Mouse (Mus musculus): ENCODE data around the gene Enkur. TPM values are rescaled to one million over a fixed set of nuclear protein-coding genes. Genes with fewer than 3 reads are reported as not detected.
A peak's percentile ranks its signal among the peaks of the same experiment; 100 is the strongest.

Gene Enkur
- total and polyA plus RNA-seq, 2 experiments = not detected

GRCm38 (mm10) chr2:21182811-21183210 is 22.4 kb downstream of the Enkur start:
- H3K4me3 ChIP-seq (ENCODE audit: insufficient read depth, low read depth, low read length) = no peak overlapping the region
- no peaks in the 10 kb centered on the region for H3K27me3 ChIP-seq (ENCODE audit: control insufficient read depth, insufficient read depth, low read length)
- no peaks in the 10 kb centered on the region for H3K79me2 ChIP-seq (ENCODE audit: control insufficient read depth, insufficient read depth, low read length)
- no peak overlapping the region for H3K27ac ChIP-seq (replicated peaks; ENCODE audit: insufficient read depth, low read depth, low read length)
- H3K4me1 ChIP-seq (ENCODE audit: control insufficient read depth, insufficient read depth, low read length) = no peaks in the 10 kb centered on the region
- peak; percentile 25 for DNase-seq (ENCODE audit: extremely low read depth, low read depth, low spot score)
- H3K36me3 ChIP-seq (ENCODE audit: control insufficient read depth, insufficient read depth, low read length) = no peaks in the 10 kb centered on the region
- H3K9ac ChIP-seq (ENCODE audit: low read depth, low read length) = no peak overlapping the region
- TF ChIP-seq CTCF (IDR thresholded peaks at IDR 0.05; ENCODE audit: low read depth, low read length) (no peak), POLR2A (IDR thresholded peaks at IDR 0.05; ENCODE audit: extremely low read depth, insufficient read depth, low read length) (no peak)
- 68% methylated on average over 1 of the region's 1 CpGs for WGBS

- Histone ChIP-seq H3K27ac (replicated peaks; ENCODE audit: insufficient read depth, low read depth, low read length) (no peak overlapping the region), H3K36me3 (ENCODE audit: control insufficient read depth, insufficient read depth, low read length) (no peaks in the 10 kb centered on the region), H3K27me3 (ENCODE audit: control insufficient read depth, insufficient read depth, low read length) (no peaks in the 10 kb centered on the region), H3K4me3 (ENCODE audit: insufficient read depth, low read depth, low read length) (no peak overlapping the region), H3K79me2 (ENCODE audit: control insufficient read depth, insufficient read depth, low read length) (no peaks in the 10 kb centered on the region), H3K4me1 (ENCODE audit: control insufficient read depth, insufficient read depth, low read length) (no peaks in the 10 kb centered on the region), H3K9ac (ENCODE audit: low read depth, low read length) (no peak overlapping the region)
- DNase-seq (ENCODE audit: extremely low read depth, low read depth, low spot score) = no peak
- TF ChIP-seq POLR2A (IDR thresholded peaks at IDR 0.05; ENCODE audit: extremely low read depth, insufficient read depth, low read length) (no peak), CTCF (IDR thresholded peaks at IDR 0.05; ENCODE audit: low read depth, low read length) (no peak)
- WGBS = 87% methylated on average over 5 of the region's 5 CpGs
Measured at GRCm38 (mm10) chr2:21179136-21179535, 26.0 kb downstream of the Enkur start.

- 80% methylated on average over 3 of the region's 3 CpGs for WGBS
- H3K4me1 ChIP-seq (ENCODE audit: control insufficient read depth, insufficient read depth, low read length) = no peaks in the 10 kb centered on the region
- TF ChIP-seq CTCF (IDR thresholded peaks at IDR 0.05; ENCODE audit: low read depth, low read length) (no peak), POLR2A (IDR thresholded peaks at IDR 0.05; ENCODE audit: extremely low read depth, insufficient read depth, low read length) (no peak)
- no peak overlapping the region for H3K9ac ChIP-seq (ENCODE audit: low read depth, low read length)
- no peaks in the 10 kb centered on the region for H3K27me3 ChIP-seq (ENCODE audit: control insufficient read depth, insufficient read depth, low read length)
- H3K79me2 ChIP-seq (ENCODE audit: control insufficient read depth, insufficient read depth, low read length) = no peaks in the 10 kb centered on the region
- H3K36me3 ChIP-seq (ENCODE audit: control insufficient read depth, insufficient read depth, low read length) = no peaks in the 10 kb centered on the region
- H3K4me3 ChIP-seq (ENCODE audit: insufficient read depth, low read depth, low read length) = no peak overlapping the region
- DNase-seq (ENCODE audit: extremely low read depth, low read depth, low spot score) = no peak
- H3K27ac ChIP-seq (replicated peaks; ENCODE audit: insufficient read depth, low read depth, low read length) = no peak overlapping the region
Measured at GRCm38 (mm10) chr2:21172797-21173196, 32.4 kb downstream of the Enkur start.

GRCm38 (mm10) chr2:21167916-21168315 is 37.2 kb downstream of the Enkur start:
- Histone ChIP-seq H3K27ac (replicated peaks; ENCODE audit: insufficient read depth, low read depth, low read length) (no peak overlapping the region), H3K4me3 (ENCODE audit: insufficient read depth, low read depth, low read length) (no peak overlapping the region), H3K9ac (ENCODE audit: low read depth, low read length) (no peak overlapping the region), H3K36me3 (ENCODE audit: control insufficient read depth, insufficient read depth, low read length) (no peaks in the 10 kb centered on the region), H3K27me3 (ENCODE audit: control insufficient read depth, insufficient read depth, low read length) (no peaks in the 10 kb centered on the region), H3K79me2 (ENCODE audit: control insufficient read depth, insufficient read depth, low read length) (no peaks in the 10 kb centered on the region), H3K4me1 (ENCODE audit: control insufficient read depth, insufficient read depth, low read length) (no peaks in the 10 kb centered on the region)
- WGBS = 91% methylated on average over 1 of the region's 1 CpGs
- TF ChIP-seq CTCF (IDR thresholded peaks at IDR 0.05; ENCODE audit: low read depth, low read length) (no peak), POLR2A (IDR thresholded peaks at IDR 0.05; ENCODE audit: extremely low read depth, insufficient read depth, low read length) (no peak)
- no peak for DNase-seq (ENCODE audit: extremely low read depth, low read depth, low spot score)

GRCm38 (mm10) chr2:21164296-21164695 is 40.9 kb downstream of the Enkur start:
- no peak overlapping the region for H3K9ac ChIP-seq (ENCODE audit: low read depth, low read length)
- no peak for DNase-seq (ENCODE audit: extremely low read depth, low read depth, low spot score)
- TF ChIP-seq CTCF (IDR thresholded peaks at IDR 0.05; ENCODE audit: low read depth, low read length) (no peak), POLR2A (IDR thresholded peaks at IDR 0.05; ENCODE audit: extremely low read depth, insufficient read depth, low read length) (no peak)
- H3K4me3 ChIP-seq (ENCODE audit: insufficient read depth, low read depth, low read length) = no peak overlapping the region
- no peaks in the 10 kb centered on the region for H3K27me3 ChIP-seq (ENCODE audit: control insufficient read depth, insufficient read depth, low read length)
- no peaks in the 10 kb centered on the region for H3K4me1 ChIP-seq (ENCODE audit: control insufficient read depth, insufficient read depth, low read length)
- no peak overlapping the region for H3K27ac ChIP-seq (replicated peaks; ENCODE audit: insufficient read depth, low read depth, low read length)
- WGBS = 82% methylated on average over 8 of the region's 8 CpGs
- no peaks in the 10 kb centered on the region for H3K79me2 ChIP-seq (ENCODE audit: control insufficient read depth, insufficient read depth, low read length)
- no peaks in the 10 kb centered on the region for H3K36me3 ChIP-seq (ENCODE audit: control insufficient read depth, insufficient read depth, low read length)

GRCm38 (mm10) chr2:21153469-21153868 is 51.7 kb downstream of the Enkur start:
- no peak for DNase-seq (ENCODE audit: extremely low read depth, low read depth, low spot score)
- Histone ChIP-seq H3K79me2 (ENCODE audit: control insufficient read depth, insufficient read depth, low read length) (no peaks in the 10 kb centered on the region), H3K4me1 (ENCODE audit: control insufficient read depth, insufficient read depth, low read length) (no peaks in the 10 kb centered on the region), H3K27me3 (ENCODE audit: control insufficient read depth, insufficient read depth, low read length) (no peaks in the 10 kb centered on the region), H3K36me3 (ENCODE audit: control insufficient read depth, insufficient read depth, low read length) (no peaks in the 10 kb centered on the region), H3K27ac (replicated peaks; ENCODE audit: insufficient read depth, low read depth, low read length) (no peak overlapping the region), H3K9ac (ENCODE audit: low read depth, low read length) (no peak overlapping the region), H3K4me3 (ENCODE audit: insufficient read depth, low read depth, low read length) (no peak overlapping the region)
- TF ChIP-seq POLR2A (IDR thresholded peaks at IDR 0.05; ENCODE audit: extremely low read depth, insufficient read depth, low read length) (no peak), CTCF (IDR thresholded peaks at IDR 0.05; ENCODE audit: low read depth, low read length) (0 out of 2 replicates have a peak, but pooled peaks have one; percentile 19)
- WGBS = 85% methylated on average over 3 of the region's 3 CpGs

All from liver, adult 2 months (tissue).